Mouse (Mus musculus): ENCODE data around the gene Vax2.

- TF ChIP-seq CTCF (IDR thresholded peaks at IDR 0.05; ENCODE audit: low read depth) = no peak
- no peak for TF ChIP-seq EP300 (IDR thresholded peaks at IDR 0.05; ENCODE audit: low read depth)
Observed at GRCm38 (mm10) chr6:83697932-83698331, 13.1 kb upstream of the Vax2 start.
